Mouse (Mus musculus): ENCODE data around the gene Six3. TPM values are rescaled to one million over a fixed set of nuclear protein-coding genes. Genes with fewer than 3 reads are reported as not detected.

Six3 gene
- polyA plus RNA-seq, 1 experiment from 2014 or later: not detected

DNA sequence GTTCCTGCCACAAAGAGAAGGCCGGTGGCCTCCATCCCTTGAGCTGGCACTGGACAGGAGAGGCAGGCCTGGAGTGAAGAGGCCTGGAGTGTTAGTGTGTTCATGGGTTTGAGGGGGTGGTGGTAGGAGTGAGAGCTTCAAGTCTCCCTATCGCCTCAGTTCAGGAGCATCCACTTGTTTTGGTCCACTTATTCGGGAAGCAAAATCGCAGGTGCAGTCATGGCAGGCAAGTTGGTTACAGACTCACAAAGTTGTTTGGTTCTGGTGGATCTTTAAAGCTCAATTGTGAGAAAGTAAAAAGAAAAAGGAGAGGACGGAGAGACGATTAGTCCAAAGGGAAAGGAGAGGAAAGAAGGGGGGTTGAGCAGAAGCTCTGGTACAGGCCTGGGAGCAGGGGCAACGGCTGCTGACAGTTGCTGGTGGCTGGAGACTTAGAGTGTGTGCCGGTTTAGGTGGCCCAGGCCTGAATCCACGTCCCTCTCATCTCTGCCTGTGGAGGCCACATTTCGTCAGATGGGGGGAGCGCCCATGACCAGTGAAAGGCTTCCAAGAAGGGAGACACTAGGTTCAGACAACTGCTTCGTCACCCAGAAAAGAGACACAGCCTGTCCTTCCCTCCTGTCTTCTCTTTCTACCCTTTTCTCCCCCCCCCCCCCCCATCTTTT lies 9.2 kb downstream of the Six3 start:
- H3K27ac ChIP-seq (ENCODE audit: low read length): no peak overlapping the region
- H3K9me3 ChIP-seq (replicated peaks; ENCODE audit: control insufficient read depth, low read length): no peaks in the 10 kb centered on the region
- H3K9ac ChIP-seq (ENCODE audit: low read depth, low read length): no peak overlapping the region
- H3K4me3 ChIP-seq (ENCODE audit: low read depth, low read length): no peak overlapping the region
- no peak overlapping the region for H3K4me2 ChIP-seq (ENCODE audit: low read depth, low read length)
- ATAC-seq (ENCODE audit: low read depth): no peak
- H3K36me3 ChIP-seq (ENCODE audit: control insufficient read depth, insufficient read depth): no peaks in the 10 kb centered on the region
- 5% methylated on average over 11 of the region's 12 CpGs for WGBS (ENCODE audit: insufficient replicate concordance)
- H3K27me3 ChIP-seq (ENCODE audit: control insufficient read depth, insufficient read depth, low read depth, low read length): peaks cover 100% of the 10 kb centered on the region
- no peaks in the 10 kb centered on the region for H3K4me1 ChIP-seq (ENCODE audit: control insufficient read depth, low read depth, low read length)

DNA sequence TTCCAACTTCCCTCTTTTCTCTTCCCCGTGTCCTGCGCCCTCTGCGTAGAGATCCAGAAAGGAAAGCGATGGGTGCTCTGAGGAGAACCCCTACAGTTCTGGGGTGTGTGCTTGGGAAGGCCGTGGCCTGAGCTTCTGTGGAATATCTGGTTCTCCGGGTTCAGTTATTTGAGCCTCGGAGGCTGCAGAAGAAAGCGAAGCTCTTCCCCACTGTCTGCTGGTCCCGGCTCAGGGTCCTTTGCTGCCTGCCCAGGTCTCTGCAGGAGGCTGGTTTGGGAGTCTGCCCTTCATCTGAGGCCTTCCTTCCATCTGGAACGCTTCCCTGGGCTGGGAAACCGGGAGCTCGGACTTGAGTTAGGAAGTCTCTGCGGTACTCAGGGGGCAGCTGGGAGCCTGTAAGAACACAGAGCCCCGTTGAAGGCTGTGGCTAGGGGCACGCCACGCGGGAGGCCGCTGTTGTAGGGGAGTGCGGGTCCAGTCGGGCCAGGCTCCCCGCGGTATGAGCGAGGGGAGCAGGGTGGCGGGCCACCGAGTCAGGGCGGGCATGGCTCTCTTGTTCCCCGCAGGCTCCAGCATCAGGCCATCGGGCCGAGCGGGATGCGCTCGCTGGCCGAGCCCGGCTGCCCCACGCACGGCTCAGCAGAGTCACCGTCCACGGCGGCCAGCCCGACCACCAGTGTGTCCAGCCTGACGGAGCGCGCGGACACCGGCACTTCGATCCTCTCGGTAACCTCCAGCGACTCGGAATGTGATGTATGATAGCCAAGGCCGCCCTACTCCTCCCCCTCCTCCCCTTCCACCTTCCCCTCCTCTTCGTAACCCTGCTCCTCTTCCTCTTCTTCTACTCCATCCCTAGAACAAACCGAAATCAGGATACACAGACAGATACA lies 10.0 kb downstream of the Six3 start:
- no peak for ATAC-seq (ENCODE audit: low read depth)
- Histone ChIP-seq H3K27ac (ENCODE audit: low read length) (no peak overlapping the region), H3K36me3 (ENCODE audit: control insufficient read depth, insufficient read depth) (no peaks in the 10 kb centered on the region), H3K4me2 (ENCODE audit: low read depth, low read length) (no peak overlapping the region), H3K4me3 (ENCODE audit: low read depth, low read length) (no peak overlapping the region), H3K27me3 (ENCODE audit: control insufficient read depth, insufficient read depth, low read depth, low read length) (peaks cover 100% of the 10 kb centered on the region), H3K9ac (ENCODE audit: low read depth, low read length) (no peak overlapping the region), H3K9me3 (replicated peaks; ENCODE audit: control insufficient read depth, low read length) (no peaks in the 10 kb centered on the region), H3K4me1 (ENCODE audit: control insufficient read depth, low read depth, low read length) (no peaks in the 10 kb centered on the region)
- WGBS (ENCODE audit: insufficient replicate concordance): 2% methylated on average over 51 of the region's 52 CpGs

- no peak overlapping the region for H3K4me3 ChIP-seq (ENCODE audit: low read depth, low read length)
Measured at GRCm38 (mm10) chr17:85624051-85624420, 10.6 kb downstream of the Six3 start.

DNA sequence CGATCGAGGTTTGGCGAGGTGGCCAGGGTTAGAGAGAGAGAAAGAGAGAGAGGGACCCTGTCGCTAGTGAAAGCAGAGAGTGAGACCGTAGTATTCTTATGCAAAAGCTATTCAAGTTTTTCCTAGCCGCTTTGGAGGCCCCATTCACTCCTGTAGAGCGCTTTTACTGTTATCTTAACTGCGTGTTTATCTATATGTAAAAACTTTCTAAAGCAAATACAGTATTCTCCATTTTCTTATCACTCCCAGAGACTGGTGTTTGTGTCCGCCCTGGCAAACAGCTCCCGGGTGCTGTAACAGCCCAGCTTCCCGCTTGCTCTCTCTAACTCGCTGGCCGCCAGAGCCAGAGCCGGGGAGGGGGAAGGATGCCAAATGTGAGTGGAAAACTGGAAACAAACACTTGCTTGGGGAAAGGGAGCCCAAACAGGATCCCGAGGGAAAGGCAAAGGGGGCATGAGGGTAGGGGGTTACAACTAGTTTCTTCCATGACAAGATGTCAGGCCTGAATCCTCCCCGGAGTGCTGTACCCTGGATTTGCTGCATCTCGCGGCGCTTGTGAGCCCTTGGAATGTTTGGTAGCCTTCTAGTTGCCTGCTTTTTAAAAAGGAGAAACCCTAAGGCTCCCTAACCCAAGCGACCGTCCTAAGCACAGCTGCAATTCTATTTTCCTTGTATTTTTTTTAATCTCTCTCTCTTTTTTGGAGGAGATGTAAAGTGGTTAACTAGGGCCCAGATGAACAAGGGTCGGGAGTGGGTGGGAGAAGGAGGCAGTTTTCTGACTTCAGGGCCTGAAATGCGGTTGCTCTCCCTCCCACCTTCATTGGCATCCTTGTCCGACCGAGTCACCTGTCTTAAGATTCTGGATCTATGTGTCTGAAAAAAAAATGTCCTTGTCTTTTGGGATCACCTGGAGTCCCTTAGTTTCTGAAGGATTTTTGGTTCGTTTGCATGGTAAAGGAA lies 11.9 kb downstream of the Six3 start:
- ATAC-seq (ENCODE audit: low read depth): no peak
- Histone ChIP-seq H3K9me3 (replicated peaks; ENCODE audit: control insufficient read depth, low read length) (no peaks in the 10 kb centered on the region), H3K27me3 (ENCODE audit: control insufficient read depth, insufficient read depth, low read depth, low read length) (peaks cover 95% of the 10 kb centered on the region), H3K36me3 (ENCODE audit: control insufficient read depth, insufficient read depth) (no peaks in the 10 kb centered on the region), H3K4me3 (ENCODE audit: low read depth, low read length) (no peak overlapping the region), H3K4me1 (ENCODE audit: control insufficient read depth, low read depth, low read length) (no peaks in the 10 kb centered on the region), H3K27ac (ENCODE audit: low read length) (no peak overlapping the region), H3K4me2 (ENCODE audit: low read depth, low read length) (no peak overlapping the region), H3K9ac (ENCODE audit: low read depth, low read length) (no peak overlapping the region)
- WGBS (ENCODE audit: insufficient replicate concordance): 2% methylated on average over 26 of the region's 26 CpGs

More at GRCm38 (mm10) chr17:85624051-85624420, 10.6 kb downstream of the Six3 start:
- H3K27ac ChIP-seq (ENCODE audit: low read length): no peak overlapping the region
- no peaks in the 10 kb centered on the region for H3K9me3 ChIP-seq (replicated peaks; ENCODE audit: control insufficient read depth, low read length)
- peaks cover 100% of the 10 kb centered on the region for H3K27me3 ChIP-seq (ENCODE audit: control insufficient read depth, insufficient read depth, low read depth, low read length)
- H3K9ac ChIP-seq (ENCODE audit: low read depth, low read length): no peak overlapping the region
- H3K4me2 ChIP-seq (ENCODE audit: low read depth, low read length): no peak overlapping the region
- no peak for ATAC-seq (ENCODE audit: low read depth)
- WGBS (ENCODE audit: insufficient replicate concordance): 3% methylated on average over 13 of the region's 13 CpGs
- H3K36me3 ChIP-seq (ENCODE audit: control insufficient read depth, insufficient read depth): no peaks in the 10 kb centered on the region
- no peaks in the 10 kb centered on the region for H3K4me1 ChIP-seq (ENCODE audit: control insufficient read depth, low read depth, low read length)

DNA sequence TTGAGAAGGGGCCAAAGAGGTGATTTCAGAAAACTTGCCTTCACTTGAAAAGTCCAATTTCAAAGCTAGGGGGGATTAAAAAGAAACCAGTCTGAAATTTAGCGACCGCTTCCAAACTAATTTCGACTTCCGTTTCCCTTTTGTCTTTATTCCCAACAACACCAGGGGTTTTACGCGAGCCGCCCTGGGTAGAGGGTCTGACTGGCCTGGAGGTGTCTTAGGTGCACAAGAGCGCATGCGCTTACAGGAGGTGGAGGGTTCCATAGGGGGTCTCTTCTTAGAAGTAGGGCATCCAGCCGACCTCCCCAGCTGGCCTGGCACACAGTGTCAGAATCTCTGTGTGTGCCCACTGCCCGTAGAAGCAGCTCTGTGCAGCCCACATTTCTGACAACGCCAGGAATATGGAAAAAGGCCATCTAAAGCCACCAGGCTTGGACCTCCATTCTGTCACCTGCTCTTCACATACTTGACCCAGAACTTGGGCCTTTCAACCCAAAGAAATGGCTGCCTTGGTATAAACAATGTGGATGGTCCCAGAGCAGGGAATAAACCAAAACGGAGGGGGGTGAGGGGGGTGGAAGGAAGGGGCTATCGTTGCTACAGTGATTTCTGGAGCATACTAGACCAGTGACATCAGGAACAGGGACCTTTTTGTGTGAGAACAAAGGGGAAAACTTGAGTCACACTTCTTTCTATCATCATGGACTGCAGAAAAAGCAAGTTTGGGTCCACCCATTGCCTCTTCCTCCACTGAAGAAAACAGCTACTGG lies 12.9 kb downstream of the Six3 start:
- Histone ChIP-seq H3K9ac (ENCODE audit: low read depth, low read length) (no peak overlapping the region), H3K4me2 (ENCODE audit: low read depth, low read length) (no peak overlapping the region), H3K36me3 (ENCODE audit: control insufficient read depth, insufficient read depth) (no peaks in the 10 kb centered on the region), H3K9me3 (replicated peaks; ENCODE audit: control insufficient read depth, low read length) (no peaks in the 10 kb centered on the region), H3K4me3 (ENCODE audit: low read depth, low read length) (no peak overlapping the region), H3K27me3 (ENCODE audit: control insufficient read depth, insufficient read depth, low read depth, low read length) (peaks cover 92% of the 10 kb centered on the region), H3K27ac (ENCODE audit: low read length) (no peak overlapping the region), H3K4me1 (ENCODE audit: control insufficient read depth, low read depth, low read length) (no peaks in the 10 kb centered on the region)
- 8% methylated on average over 14 of the region's 14 CpGs for whole genome bisulfite sequencing (ENCODE audit: insufficient replicate concordance)
- no peak for ATAC-seq (ENCODE audit: low read depth)

GRCm38 (mm10) chr17:85627751-85628150 lies 14.3 kb downstream of the Six3 start:
- 32% methylated on average over 5 of the region's 5 CpGs for whole genome bisulfite sequencing (ENCODE audit: insufficient replicate concordance)
- Histone ChIP-seq H3K9ac (ENCODE audit: low read depth, low read length) (no peak overlapping the region), H3K9me3 (replicated peaks; ENCODE audit: control insufficient read depth, low read length) (no peaks in the 10 kb centered on the region), H3K36me3 (ENCODE audit: control insufficient read depth, insufficient read depth) (no peaks in the 10 kb centered on the region), H3K4me3 (ENCODE audit: low read depth, low read length) (no peak overlapping the region), H3K27me3 (ENCODE audit: control insufficient read depth, insufficient read depth, low read depth, low read length) (peaks cover 88% of the 10 kb centered on the region), H3K27ac (ENCODE audit: low read length) (no peak overlapping the region), H3K4me1 (ENCODE audit: control insufficient read depth, low read depth, low read length) (no peaks in the 10 kb centered on the region), H3K4me2 (ENCODE audit: low read depth, low read length) (no peak overlapping the region)
- ATAC-seq (ENCODE audit: low read depth): no peak

GRCm38 (mm10) chr17:85628811-85629210 lies 15.4 kb downstream of the Six3 start:
- Histone ChIP-seq H3K27ac (ENCODE audit: low read length) (no peak overlapping the region), H3K27me3 (ENCODE audit: control insufficient read depth, insufficient read depth, low read depth, low read length) (peaks cover 78% of the 10 kb centered on the region), H3K4me3 (ENCODE audit: low read depth, low read length) (no peak overlapping the region), H3K4me2 (ENCODE audit: low read depth, low read length) (no peak overlapping the region), H3K9ac (ENCODE audit: low read depth, low read length) (no peak overlapping the region), H3K36me3 (ENCODE audit: control insufficient read depth, insufficient read depth) (no peaks in the 10 kb centered on the region), H3K4me1 (ENCODE audit: control insufficient read depth, low read depth, low read length) (no peaks in the 10 kb centered on the region), H3K9me3 (replicated peaks; ENCODE audit: control insufficient read depth, low read length) (no peaks in the 10 kb centered on the region)
- ATAC-seq (ENCODE audit: low read depth): no peak
- WGBS (ENCODE audit: insufficient replicate concordance): 23% methylated on average over 8 of the region's 8 CpGs

- H3K27me3 ChIP-seq (ENCODE audit: control insufficient read depth, insufficient read depth, low read depth, low read length): peaks cover 77% of the 10 kb centered on the region
Measured at GRCm38 (mm10) chr17:85629396-85629795, 16.0 kb downstream of the Six3 start.

More at GRCm38 (mm10) chr17:85629396-85629795, 16.0 kb downstream of the Six3 start:
- Histone ChIP-seq H3K36me3 (ENCODE audit: control insufficient read depth, insufficient read depth) (no peaks in the 10 kb centered on the region), H3K9me3 (replicated peaks; ENCODE audit: control insufficient read depth, low read length) (no peaks in the 10 kb centered on the region), H3K4me3 (ENCODE audit: low read depth, low read length) (no peak overlapping the region), H3K27ac (ENCODE audit: low read length) (no peak overlapping the region), H3K4me2 (ENCODE audit: low read depth, low read length) (no peak overlapping the region), H3K4me1 (ENCODE audit: control insufficient read depth, low read depth, low read length) (no peaks in the 10 kb centered on the region), H3K9ac (ENCODE audit: low read depth, low read length) (no peak overlapping the region)
- WGBS (ENCODE audit: insufficient replicate concordance): 69% methylated on average over 1 of the region's 1 CpGs
- ATAC-seq (ENCODE audit: low read depth): no peak

Data from liver, embryonic 16.5 days (tissue).